Mouse (Mus musculus) heart, adult 18-20 months (tissue): Measurements from ENCODE around the gene Ggta1. TPM values are rescaled to one million over a fixed set of nuclear protein-coding genes. Genes with fewer than 3 reads are reported as not detected.

ENCODE experiments used
- DNase-seq, 2 experiments: peaks; one replicate each; pipeline ENCODE4 v3.0.0; 2021 to 2022; ENCODE audit warnings: mixed read lengths in 1 of 2
- total RNA-seq, 2 experiments: library from RNA; stranded (reverse); gene quantifications; 2 replicates each; pipeline ENCODE4 v1.2.3; 2021

Ggta1 gene
- total RNA-seq, 2 experiments from 2014 or later = 13.6 to 17.0 TPM

GRCm38 (mm10) chr2:35406611-35407010 lies 56.4 kb downstream of the Ggta1 start:
- DNase-seq = no peak

DNA sequence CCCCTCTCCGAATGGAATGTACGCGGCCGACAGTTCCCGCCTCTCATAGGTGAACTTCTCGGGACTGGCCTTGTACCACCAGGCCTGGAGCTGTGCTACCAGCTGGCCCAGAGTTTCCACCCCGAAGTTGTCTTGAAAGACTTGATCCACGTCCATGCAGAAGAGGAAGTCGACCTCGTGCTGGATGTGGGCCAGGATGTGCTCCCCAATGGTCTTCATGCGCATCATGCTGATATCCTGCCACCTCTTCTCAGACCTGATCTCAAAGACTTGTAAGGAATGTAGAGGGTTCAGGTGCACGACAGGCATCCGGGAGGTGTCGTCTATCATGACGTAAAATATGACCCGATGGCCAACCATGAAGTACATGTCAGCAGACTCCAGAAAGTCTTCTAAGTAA lies 60.6 kb downstream of the Ggta1 start:
- no peak for DNase-seq

DNA sequence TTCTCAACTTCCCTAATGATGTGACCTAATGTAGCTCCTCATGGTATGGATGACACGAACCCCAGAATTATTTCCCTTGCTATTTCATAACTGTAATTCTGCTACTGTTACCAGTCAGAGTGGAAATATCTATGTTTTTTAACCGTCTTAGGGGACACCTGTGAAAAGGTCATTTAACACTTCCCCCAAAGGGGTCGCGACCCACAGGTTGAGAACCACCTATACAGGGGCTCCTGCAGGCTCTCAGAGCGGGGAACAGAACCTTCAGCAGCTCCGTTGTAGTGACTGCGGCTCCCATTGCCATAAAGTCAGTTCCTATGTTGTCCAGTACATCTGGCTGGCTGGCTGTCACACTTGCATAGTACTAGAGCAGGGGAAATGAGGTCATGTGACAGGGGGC lies 62.3 kb downstream of the Ggta1 start:
- no peak for DNase-seq

GRCm38 (mm10) chr2:35398184-35398828 lies 64.7 kb downstream of the Ggta1 start:
- no peak for DNase-seq

- peak; percentile 76 to 87 for DNase-seq
These were observed 65.3 kb downstream of the Ggta1 start for GRCm38 (mm10) chr2:35397590-35398173.

GRCm38 (mm10) chr2:35397096-35397495 lies 65.9 kb downstream of the Ggta1 start, which contains the start of gene 4930402F06Rik:
4930402F06Rik (minus strand) TSS chr2:35397175.
- DNase-seq = no peak

GRCm38 (mm10) chr2:35385441-35385871 lies 77.6 kb downstream of the Ggta1 start:
- peak; percentile 64 to 78 for DNase-seq

DNA sequence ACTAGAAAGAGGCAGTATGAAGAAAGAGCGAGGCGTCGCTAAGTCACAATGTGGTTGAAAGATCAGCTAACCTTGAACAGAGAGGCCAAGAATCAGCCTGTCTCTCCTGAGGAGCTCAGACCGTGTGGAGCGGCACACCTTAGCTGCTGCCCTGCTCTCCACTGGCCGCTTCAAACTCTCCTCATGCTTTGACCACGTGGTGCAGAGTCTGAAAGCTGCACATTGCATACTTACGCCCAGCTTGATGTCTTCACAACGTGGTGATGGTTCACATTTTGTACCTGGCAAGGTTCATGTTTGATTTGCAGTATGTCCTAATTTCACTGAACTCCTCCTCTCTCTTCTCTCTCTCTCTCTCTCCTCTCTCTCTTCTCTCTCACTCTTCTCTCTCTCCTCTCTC lies 83.7 kb downstream of the Ggta1 start:
- no peak for DNase-seq

- no peak for DNase-seq
These were observed 85.4 kb downstream of the Ggta1 start for GRCm38 (mm10) chr2:35377600-35377999.

- peak in 1 of 2 experiments; percentile 27 for DNase-seq
These were observed 90.0 kb downstream of the Ggta1 start for GRCm38 (mm10) chr2:35373003-35373402.

DNA sequence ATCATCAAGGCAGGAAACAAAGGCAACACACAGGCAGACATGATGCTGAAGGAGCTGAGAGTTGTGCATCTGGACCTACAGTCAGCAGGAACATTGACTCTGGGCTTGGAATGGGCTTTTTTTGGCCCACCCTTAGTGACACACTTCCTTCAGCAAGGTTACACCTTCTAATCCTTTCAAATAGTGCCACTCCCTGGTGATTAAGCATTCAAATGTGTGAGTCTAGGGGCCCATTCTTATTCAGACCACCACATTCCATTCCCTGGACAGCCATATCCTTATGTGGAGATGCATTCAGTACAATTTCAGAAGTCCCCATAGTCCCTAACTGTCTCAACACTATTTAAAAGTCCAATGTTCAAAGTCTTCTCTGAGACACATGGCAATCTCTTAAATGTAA lies 92.3 kb downstream of the Ggta1 start:
- DNase-seq = no peak

DNA sequence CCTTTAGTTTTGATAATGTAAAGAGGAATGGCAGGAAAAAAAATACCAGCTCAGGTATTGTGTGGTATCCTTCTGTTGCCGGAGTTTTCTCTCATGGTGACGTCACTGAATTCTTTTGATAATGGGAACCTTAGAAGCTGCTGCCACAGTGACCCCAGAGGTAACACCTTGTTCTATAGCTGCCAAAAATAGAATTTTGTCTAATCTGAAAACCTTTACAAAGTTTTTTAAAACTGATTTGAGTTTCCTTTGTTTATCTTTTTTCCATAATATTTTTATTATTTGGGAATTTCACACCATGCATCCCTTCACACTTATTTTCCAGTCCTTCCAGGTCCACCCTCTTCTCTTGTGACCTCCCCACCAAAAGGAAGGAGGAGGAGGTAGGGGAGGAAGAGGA lies 95.4 kb downstream of the Ggta1 start, which contains the start of gene 4930568D16Rik:
TSS of gene 4930568D16Rik (minus strand) at position 101 of the 400 bp plus-strand sequence.
- no peak for DNase-seq

Other genes starting within 250 kb of the Ggta1 start
- 100 to 1,000 TPM; 742 to 802 TPM for gene Gsn, start 206.9 kb downstream of the Ggta1 start, total RNA-seq
- 100 to 1,000 TPM in 1 of 2 experiments, 10 to 100 TPM in 1; 88.5 to 102 TPM for gene Stom, start 126.3 kb downstream of the Ggta1 start, total RNA-seq
- not detected for gene 4930568D16Rik, start 95.5 kb downstream of the Ggta1 start, total RNA-seq
- not detected for gene 4930402F06Rik, start 66.1 kb downstream of the Ggta1 start, total RNA-seq
- 10 to 100 TPM; 42.4 to 44.1 TPM for gene Dab2ip, start 95.0 kb upstream of the Ggta1 start, total RNA-seq